7 mouse cellular contexts compared by ENCODE assay signal in genomic region chr4:156254361-156255077, GRCm38 (mm10). TPM values are rescaled to one million over a fixed set of nuclear protein-coding genes. Genes with fewer than 3 reads are reported as not detected.
DNase-seq lines count a peak whose midpoint lies in the region; ATAC-seq and TF ChIP-seq lines count a peak whose summit lies in the region.

No protein-coding gene starts in this region.

- no peak overlapping the region for H3K27ac ChIP-seq in embryonic fibroblast, embryonic 13.5 days (ENCODE audit: insufficient read depth, low read length)
- H3K27ac ChIP-seq in limb, embryonic 12.5 days = no peak overlapping the region
- no peak overlapping the region for H3K27ac ChIP-seq in neural tube, embryonic 14.5 days (ENCODE audit: low read depth, low read length)

- peaks cover 2% of the 10 kb centered on the region; the same call in 1 of the 2 replicates for H3K36me3 ChIP-seq in limb, embryonic 12.5 days
- H3K36me3 ChIP-seq in neural tube, embryonic 14.5 days (ENCODE audit: control insufficient read depth, insufficient read depth, low read length) = no peaks in the 10 kb centered on the region

- H3K4me2 ChIP-seq in limb, embryonic 12.5 days = peak overlapping the region; percentile 46
- peak overlapping the region; percentile 35 for H3K4me2 ChIP-seq in neural tube, embryonic 14.5 days (ENCODE audit: low read depth, low read length)

- 1% methylated on average over 30 of the region's 30 CpGs for WGBS in limb, embryonic 12.5 days
- WGBS in neural tube, embryonic 14.5 days = 1% methylated on average over 27 of the region's 30 CpGs

- H3K9ac ChIP-seq in limb, embryonic 12.5 days (replicated peaks) = no peak overlapping the region
- H3K9ac ChIP-seq in neural tube, embryonic 14.5 days (replicated peaks; ENCODE audit: low read depth, low read length) = no peak overlapping the region

- 0 out of 2 replicates have a peak, but pooled peaks have one; percentile 15 for TF ChIP-seq POLR2A in embryonic fibroblast, embryonic 13.5 days (IDR thresholded peaks at IDR 0.05; ENCODE audit: low read depth, low read length)

- peak; percentile 60 for ATAC-seq in limb, embryonic 12.5 days (ENCODE audit: insufficient number of reproducible peaks, insufficient read depth, low FRiP score, low TSS enrichment, low read depth)
- peak; percentile 76 for ATAC-seq in neural tube, embryonic 14.5 days (ENCODE audit: low read depth)

- intact Hi-C loops in left cerebral cortex, postnatal 10 days (cut with DNase I) = no loop called here

- H3K27me3 ChIP-seq in limb, embryonic 12.5 days = peaks cover 48% of the 10 kb centered on the region
- H3K27me3 ChIP-seq in neural tube, embryonic 14.5 days (ENCODE audit: control insufficient read depth, insufficient read depth, low read length) = peaks cover 3% of the 10 kb centered on the region; the same call in 1 of the 2 replicates

- DNase-seq in spleen, adult 12 weeks (ENCODE audit: low spot score) = peak; percentile 23
- DNase-seq in spleen, adult 18-20 months = no peak
- no peak for DNase-seq in gastrocnemius, adult 18-20 months (ENCODE audit: low spot score)
- no peak for DNase-seq in left cerebral cortex, postnatal 10 days (ENCODE audit: extremely low spot score in 1 of 2, low spot score in 2 of 2)

- H3K4me1 ChIP-seq in embryonic fibroblast, embryonic 13.5 days (ENCODE audit: control insufficient read depth, insufficient read depth, low read length) = no peaks in the 10 kb centered on the region
- 0 out of 2 replicates have a peak, but pooled peaks cover 8% of the 10 kb centered on the region for H3K4me1 ChIP-seq in limb, embryonic 12.5 days (replicated peaks)
- peaks cover 7% of the 10 kb centered on the region; the same call in 1 of the 2 replicates for H3K4me1 ChIP-seq in neural tube, embryonic 14.5 days (ENCODE audit: control insufficient read depth, insufficient read depth, low read length)

- no peak for TF ChIP-seq CTCF in embryonic fibroblast, embryonic 13.5 days (IDR thresholded peaks at IDR 0.05; ENCODE audit: borderline replicate concordance, insufficient read depth, low read length)

- no peaks in the 10 kb centered on the region for H3K9me3 ChIP-seq in limb, embryonic 12.5 days
- H3K9me3 ChIP-seq in neural tube, embryonic 14.5 days (ENCODE audit: control insufficient read depth, low read length) = no peaks in the 10 kb centered on the region

- no peak overlapping the region for H3K4me3 ChIP-seq in embryonic fibroblast, embryonic 13.5 days (ENCODE audit: insufficient read depth, low read length)
- H3K4me3 ChIP-seq in limb, embryonic 12.5 days (replicated peaks) = peak overlapping the region; percentile 17
- peak overlapping the region; percentile 21 for H3K4me3 ChIP-seq in neural tube, embryonic 14.5 days (ENCODE audit: low read depth, low read length)

RNA-seq across cellular contexts. Expression of gene Samd11, which starts 0.9 kb away (rescaled TPM):
- not detected in 2 replicates for polyA plus RNA-seq in embryonic fibroblast, embryonic 13.5 days (2011; ENCODE audit: insufficient read length, low read depth, missing spikeins)
- 0.50 and 0.95 TPM in 2 replicates for polyA plus RNA-seq in limb, embryonic 12.5 days (2016; fragmentation: Nextera tagmentation; extraction: Ambion mirVana)
- polyA plus RNA-seq in neural tube, embryonic 14.5 days (2014; fragmentation: Nextera tagmentation; extraction: Ambion mirVana) = 1.9 and 3.1 TPM in 2 replicates
- not detected for total RNA-seq in gastrocnemius, adult 18-20 months (2021)
- 1 to 10 TPM; 5.2 to 5.4 TPM for total RNA-seq in left cerebral cortex, postnatal 10 days (2021)

RNA-seq across cellular contexts. Expression of gene Noc2l, which starts 18.7 kb away (rescaled TPM):
- polyA plus RNA-seq in embryonic fibroblast, embryonic 13.5 days (2011; ENCODE audit: insufficient read length, low read depth, missing spikeins) = 64.6 and 66.1 TPM in 2 replicates
- 94.1 and 96.3 TPM in 2 replicates for polyA plus RNA-seq in limb, embryonic 12.5 days (2016; fragmentation: Nextera tagmentation; extraction: Ambion mirVana)
- 50.1 and 53.2 TPM in 2 replicates for polyA plus RNA-seq in neural tube, embryonic 14.5 days (2014; fragmentation: Nextera tagmentation; extraction: Ambion mirVana)
- total RNA-seq in gastrocnemius, adult 18-20 months (2021) = 10 to 100 TPM; 31.2 to 33.4 TPM
- 10 to 100 TPM; 61.8 to 63.1 TPM for total RNA-seq in left cerebral cortex, postnatal 10 days (2021)

RNA-seq across cellular contexts. Expression of gene Plekhn1, which starts 19.9 kb away (rescaled TPM):
- polyA plus RNA-seq in embryonic fibroblast, embryonic 13.5 days (2011; ENCODE audit: insufficient read length, low read depth, missing spikeins) = 20.4 and 20.5 TPM in 2 replicates
- 29.2 and 32.8 TPM in 2 replicates for polyA plus RNA-seq in limb, embryonic 12.5 days (2016; fragmentation: Nextera tagmentation; extraction: Ambion mirVana)
- 30.7 and 31.6 TPM in 2 replicates for polyA plus RNA-seq in neural tube, embryonic 14.5 days (2014; fragmentation: Nextera tagmentation; extraction: Ambion mirVana)
- 1 to 10 TPM; 5.9 to 6.7 TPM for total RNA-seq in gastrocnemius, adult 18-20 months (2021)
- 10 to 100 TPM; 33.0 to 37.4 TPM for total RNA-seq in left cerebral cortex, postnatal 10 days (2021)

RNA-seq across cellular contexts. Expression of gene Perm1, which starts 38.9 kb away (rescaled TPM):
- 0.12 TPM in 1 of 2 replicates, not detected in the other for polyA plus RNA-seq in embryonic fibroblast, embryonic 13.5 days (2011; ENCODE audit: insufficient read length, low read depth, missing spikeins)
- 0.45 and 0.66 TPM in 2 replicates for polyA plus RNA-seq in limb, embryonic 12.5 days (2016; fragmentation: Nextera tagmentation; extraction: Ambion mirVana)
- 2.2 and 2.9 TPM in 2 replicates for polyA plus RNA-seq in neural tube, embryonic 14.5 days (2014; fragmentation: Nextera tagmentation; extraction: Ambion mirVana)
- 100 to 1,000 TPM; 143 to 233 TPM for total RNA-seq in gastrocnemius, adult 18-20 months (2021)
- total RNA-seq in left cerebral cortex, postnatal 10 days (2021) = under 1 TPM; 0.22 to 0.28 TPM

RNA-seq across cellular contexts. Expression of gene AW011738, which starts 51.4 kb away (rescaled TPM):
- polyA plus RNA-seq in embryonic fibroblast, embryonic 13.5 days (2011; ENCODE audit: insufficient read length, low read depth, missing spikeins) = 2.9 and 3.6 TPM in 2 replicates
- polyA plus RNA-seq in limb, embryonic 12.5 days (2016; fragmentation: Nextera tagmentation; extraction: Ambion mirVana) = 1.8 TPM in 2 replicates
- 1.8 TPM in 2 replicates for polyA plus RNA-seq in neural tube, embryonic 14.5 days (2014; fragmentation: Nextera tagmentation; extraction: Ambion mirVana)
- total RNA-seq in gastrocnemius, adult 18-20 months (2021) = 1 to 10 TPM; 3.7 to 4.9 TPM
- total RNA-seq in left cerebral cortex, postnatal 10 days (2021) = 1 to 10 TPM; 3.2 to 4.2 TPM
